Mouse (Mus musculus): ENCODE data around the gene 2310034G01Rik. TPM values are rescaled to one million over a fixed set of nuclear protein-coding genes. Genes with fewer than 3 reads are reported as not detected.
A peak's percentile ranks its signal among the peaks of the same experiment; 100 is the strongest.

Gene 2310034G01Rik
- polyA plus RNA-seq, 1 experiment from 2014 or later: 2.0 TPM

DNA sequence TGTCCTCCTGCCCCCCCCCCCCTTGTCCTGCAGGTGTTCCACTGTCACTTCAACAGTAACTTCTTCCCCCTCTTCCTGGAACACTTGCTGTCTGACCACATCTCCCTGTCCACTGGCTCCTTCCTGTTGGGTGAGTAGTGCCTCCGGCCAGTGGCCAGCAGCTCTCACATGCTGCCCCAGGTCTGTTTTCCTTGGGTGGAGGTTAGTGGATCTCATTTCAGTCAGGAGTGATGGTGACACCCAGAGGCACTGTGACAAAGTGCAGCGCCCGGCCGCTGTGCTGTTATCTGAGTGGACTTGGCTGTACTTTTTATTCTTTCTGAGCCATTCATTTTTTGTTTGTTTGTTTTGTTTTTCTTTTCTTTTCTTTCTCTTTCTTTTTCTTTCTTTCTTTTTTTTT, 19.1 kb upstream of the 2310034G01Rik start:
- Histone ChIP-seq H3K4me3 (ENCODE audit: low read depth, low read length) (no peak overlapping the region), H3K9ac (ENCODE audit: low read length) (no peak overlapping the region), H3K27me3 (replicated peaks; ENCODE audit: control insufficient read depth, insufficient read depth, low read length) (no peaks in the 10 kb centered on the region), H3K4me2 (ENCODE audit: low read length) (no peak overlapping the region), H3K27ac (ENCODE audit: low read depth) (no peak overlapping the region), H3K9me3 (ENCODE audit: control insufficient read depth, low read length) (no peaks in the 10 kb centered on the region), H3K36me3 (ENCODE audit: control insufficient read depth, insufficient read depth, low read length) (no peaks in the 10 kb centered on the region), H3K4me1 (replicated peaks; ENCODE audit: control insufficient read depth, insufficient read depth, low read length) (no peaks in the 10 kb centered on the region)
- DNase-seq (ENCODE audit: low spot score) (peak; percentile 66), ATAC-seq (replicated peaks; ENCODE audit: low FRiP score, low TSS enrichment, low read depth) (no peak)
- 24% methylated on average over 4 of the region's 4 CpGs for WGBS

DNA sequence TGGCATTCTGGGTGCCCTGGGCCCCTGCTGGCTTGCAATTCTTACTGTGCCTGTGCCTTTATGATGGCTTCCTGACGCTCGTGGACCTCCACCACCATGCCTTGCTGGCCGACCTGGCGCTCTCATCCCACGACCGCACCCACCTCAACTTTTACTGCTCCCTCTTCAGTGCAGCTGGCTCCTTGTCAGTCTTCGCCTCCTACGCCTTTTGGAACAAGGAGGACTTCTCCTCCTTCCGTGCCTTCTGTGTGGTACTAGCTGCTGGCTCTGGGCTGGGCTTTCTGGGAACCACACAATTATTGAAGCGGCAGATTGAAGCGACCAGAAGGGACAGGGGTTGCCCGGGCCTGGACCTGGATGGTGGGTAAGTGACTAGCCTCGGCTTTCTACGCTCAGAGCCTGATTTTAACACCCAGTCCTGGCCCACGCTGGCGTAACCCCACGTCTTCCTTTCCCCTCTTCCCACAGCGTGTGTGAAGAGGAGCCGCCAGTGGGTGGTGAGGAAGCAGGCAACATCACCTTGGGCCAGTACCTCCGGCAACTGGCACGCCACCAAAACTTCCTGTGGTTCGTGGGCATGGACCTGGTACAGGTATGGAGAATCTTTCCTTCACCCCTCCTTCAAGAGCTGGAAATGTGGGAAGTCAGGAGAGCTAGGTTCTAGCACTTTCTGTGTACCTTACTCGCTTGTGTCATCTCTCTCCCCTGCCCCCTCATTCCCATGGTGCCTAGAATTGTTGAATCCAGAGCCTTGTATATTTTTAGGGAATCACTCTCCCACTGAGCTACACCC, 17.9 kb upstream of the 2310034G01Rik start:
- DNase-seq (ENCODE audit: low spot score): no peak
- H3K9me3 ChIP-seq (ENCODE audit: control insufficient read depth, low read length): no peaks in the 10 kb centered on the region

DNA sequence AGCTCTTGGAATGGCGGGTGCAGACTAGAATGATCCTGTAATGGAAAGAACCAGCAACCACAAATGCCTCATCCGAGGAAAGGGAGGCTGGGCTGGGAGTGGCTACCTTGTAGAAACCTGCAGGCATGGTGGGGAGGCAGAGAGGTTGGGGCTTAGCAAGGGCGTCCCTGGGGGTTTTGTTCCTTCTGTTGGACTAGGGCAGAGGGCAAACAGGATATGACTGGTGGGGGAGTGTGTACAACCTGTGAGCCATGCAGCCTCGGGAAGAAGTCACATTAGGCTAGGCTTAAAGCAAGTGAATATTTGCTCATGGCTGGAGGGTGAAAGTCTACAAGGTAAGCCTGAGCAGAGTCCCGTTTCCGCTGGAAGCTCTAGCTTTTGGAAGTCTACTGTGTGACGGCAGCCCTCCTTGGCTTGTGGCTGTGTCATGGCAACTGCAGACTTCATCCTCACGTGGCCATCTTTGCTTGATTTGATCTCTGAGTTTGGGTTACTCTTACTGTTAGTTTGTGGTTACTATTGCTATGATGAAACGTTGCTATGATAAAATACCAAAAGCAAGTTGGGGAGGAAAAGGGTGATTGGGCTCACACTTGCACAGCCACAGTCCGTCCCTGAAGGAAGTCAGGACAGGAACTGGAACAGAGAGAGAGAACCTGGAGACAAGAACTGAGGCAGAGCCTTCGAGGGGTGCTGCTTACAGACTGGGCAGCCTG, 13.3 kb upstream of the 2310034G01Rik start:
- DNase-seq (ENCODE audit: low spot score): no peak

More for the DNA sequence above, 17.9 kb upstream of the 2310034G01Rik start:
- no peak overlapping the region for H3K4me3 ChIP-seq (ENCODE audit: low read depth, low read length)
- 85% methylated on average over 23 of the region's 23 CpGs for WGBS
- H3K27ac ChIP-seq (ENCODE audit: low read depth): no peak overlapping the region
- H3K4me1 ChIP-seq (replicated peaks; ENCODE audit: control insufficient read depth, insufficient read depth, low read length): no peaks in the 10 kb centered on the region
- H3K36me3 ChIP-seq (ENCODE audit: control insufficient read depth, insufficient read depth, low read length): no peaks in the 10 kb centered on the region
- H3K4me2 ChIP-seq (ENCODE audit: low read length): no peak overlapping the region
- H3K9ac ChIP-seq (ENCODE audit: low read length): no peak overlapping the region
- no peak for ATAC-seq (replicated peaks; ENCODE audit: low FRiP score, low TSS enrichment, low read depth)
- no peaks in the 10 kb centered on the region for H3K27me3 ChIP-seq (replicated peaks; ENCODE audit: control insufficient read depth, insufficient read depth, low read length)

DNA sequence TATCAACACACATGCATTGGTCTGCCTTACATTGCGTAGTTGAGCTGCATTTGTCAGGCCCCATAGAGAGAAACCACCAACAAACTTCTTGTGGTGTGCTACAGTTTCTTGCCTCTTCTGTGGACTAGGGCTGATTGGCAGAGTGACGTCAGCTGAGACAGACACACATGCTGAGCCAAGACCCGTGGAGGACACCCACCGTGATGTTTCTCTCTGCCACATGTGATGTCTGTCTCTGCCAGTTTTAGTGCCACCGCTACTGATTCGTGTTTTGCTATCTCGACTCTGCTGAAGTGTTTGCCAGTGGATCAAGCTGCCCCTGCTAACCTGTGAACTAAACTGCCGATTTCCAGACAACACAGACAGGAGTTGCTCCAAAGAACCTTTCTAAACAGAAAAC, 12.0 kb upstream of the 2310034G01Rik start:
- 86% methylated on average over 8 of the region's 8 CpGs for WGBS
- no peak overlapping the region for H3K4me3 ChIP-seq (ENCODE audit: low read depth, low read length)
- no peaks in the 10 kb centered on the region for H3K36me3 ChIP-seq (ENCODE audit: control insufficient read depth, insufficient read depth, low read length)
- no peak overlapping the region for H3K4me2 ChIP-seq (ENCODE audit: low read length)
- H3K9ac ChIP-seq (ENCODE audit: low read length): no peak overlapping the region
- H3K27me3 ChIP-seq (replicated peaks; ENCODE audit: control insufficient read depth, insufficient read depth, low read length): peaks cover 13% of the 10 kb centered on the region
- H3K4me1 ChIP-seq (replicated peaks; ENCODE audit: control insufficient read depth, insufficient read depth, low read length): 0 out of 2 replicates have a peak, but pooled peaks cover 4% of the 10 kb centered on the region
- ATAC-seq (replicated peaks; ENCODE audit: low FRiP score, low TSS enrichment, low read depth): no peak
- H3K9me3 ChIP-seq (ENCODE audit: control insufficient read depth, low read length): no peaks in the 10 kb centered on the region
- no peak for DNase-seq (ENCODE audit: low spot score)
- no peak overlapping the region for H3K27ac ChIP-seq (ENCODE audit: low read depth)

More for the DNA sequence above, 13.3 kb upstream of the 2310034G01Rik start:
- H3K27me3 ChIP-seq (replicated peaks; ENCODE audit: control insufficient read depth, insufficient read depth, low read length): peaks cover under 1% of the 10 kb centered on the region; the same call in 1 of the 2 replicates
- no peak for ATAC-seq (replicated peaks; ENCODE audit: low FRiP score, low TSS enrichment, low read depth)
- no peaks in the 10 kb centered on the region for H3K9me3 ChIP-seq (ENCODE audit: control insufficient read depth, low read length)
- no peak overlapping the region for H3K4me2 ChIP-seq (ENCODE audit: low read length)
- no peaks in the 10 kb centered on the region for H3K4me1 ChIP-seq (replicated peaks; ENCODE audit: control insufficient read depth, insufficient read depth, low read length)
- no peak overlapping the region for H3K27ac ChIP-seq (ENCODE audit: low read depth)
- WGBS: 81% methylated on average over 11 of the region's 11 CpGs
- H3K9ac ChIP-seq (ENCODE audit: low read length): no peak overlapping the region
- H3K36me3 ChIP-seq (ENCODE audit: control insufficient read depth, insufficient read depth, low read length): no peaks in the 10 kb centered on the region
- no peak overlapping the region for H3K4me3 ChIP-seq (ENCODE audit: low read depth, low read length)

DNA sequence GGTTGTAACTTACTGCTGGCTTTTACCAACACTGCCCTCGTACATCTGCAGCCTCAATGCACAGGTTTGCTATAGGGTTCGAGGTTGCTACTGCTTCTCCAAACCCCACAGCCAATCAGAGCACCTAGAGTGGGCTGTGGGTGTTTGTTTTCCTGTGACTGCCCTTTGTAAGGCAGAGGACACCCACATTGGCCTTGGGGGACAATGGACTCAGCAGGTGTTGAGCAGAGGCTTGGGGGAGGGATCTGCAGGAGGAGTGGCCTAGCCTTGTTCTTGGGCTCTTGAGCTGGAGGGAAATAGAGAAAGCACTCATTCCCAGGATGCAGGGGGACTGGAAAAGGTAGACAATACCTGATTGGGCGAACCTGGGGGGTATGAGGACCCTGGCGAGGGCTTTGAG, 8.3 kb upstream of the 2310034G01Rik start:
- 0 out of 2 replicates have a peak, but pooled peaks cover 4% of the 10 kb centered on the region for H3K4me1 ChIP-seq (replicated peaks; ENCODE audit: control insufficient read depth, insufficient read depth, low read length)
- H3K27ac ChIP-seq (ENCODE audit: low read depth): no peak overlapping the region; the same call in 1 of the 2 replicates
- peak overlapping the region; percentile 68 for H3K4me2 ChIP-seq (ENCODE audit: low read length)
- WGBS: 64% methylated on average over 4 of the region's 4 CpGs
- no peak for DNase-seq (ENCODE audit: low spot score)
- H3K4me3 ChIP-seq (ENCODE audit: low read depth, low read length): 0 out of 2 replicates have a peak overlapping the region, but pooled peaks have one; percentile 2
- H3K9ac ChIP-seq (ENCODE audit: low read length): no peak overlapping the region
- ATAC-seq (replicated peaks; ENCODE audit: low FRiP score, low TSS enrichment, low read depth): no peak
- H3K27me3 ChIP-seq (replicated peaks; ENCODE audit: control insufficient read depth, insufficient read depth, low read length): peaks cover 13% of the 10 kb centered on the region
- no peaks in the 10 kb centered on the region for H3K36me3 ChIP-seq (ENCODE audit: control insufficient read depth, insufficient read depth, low read length)
- no peaks in the 10 kb centered on the region for H3K9me3 ChIP-seq (ENCODE audit: control insufficient read depth, low read length)

DNA sequence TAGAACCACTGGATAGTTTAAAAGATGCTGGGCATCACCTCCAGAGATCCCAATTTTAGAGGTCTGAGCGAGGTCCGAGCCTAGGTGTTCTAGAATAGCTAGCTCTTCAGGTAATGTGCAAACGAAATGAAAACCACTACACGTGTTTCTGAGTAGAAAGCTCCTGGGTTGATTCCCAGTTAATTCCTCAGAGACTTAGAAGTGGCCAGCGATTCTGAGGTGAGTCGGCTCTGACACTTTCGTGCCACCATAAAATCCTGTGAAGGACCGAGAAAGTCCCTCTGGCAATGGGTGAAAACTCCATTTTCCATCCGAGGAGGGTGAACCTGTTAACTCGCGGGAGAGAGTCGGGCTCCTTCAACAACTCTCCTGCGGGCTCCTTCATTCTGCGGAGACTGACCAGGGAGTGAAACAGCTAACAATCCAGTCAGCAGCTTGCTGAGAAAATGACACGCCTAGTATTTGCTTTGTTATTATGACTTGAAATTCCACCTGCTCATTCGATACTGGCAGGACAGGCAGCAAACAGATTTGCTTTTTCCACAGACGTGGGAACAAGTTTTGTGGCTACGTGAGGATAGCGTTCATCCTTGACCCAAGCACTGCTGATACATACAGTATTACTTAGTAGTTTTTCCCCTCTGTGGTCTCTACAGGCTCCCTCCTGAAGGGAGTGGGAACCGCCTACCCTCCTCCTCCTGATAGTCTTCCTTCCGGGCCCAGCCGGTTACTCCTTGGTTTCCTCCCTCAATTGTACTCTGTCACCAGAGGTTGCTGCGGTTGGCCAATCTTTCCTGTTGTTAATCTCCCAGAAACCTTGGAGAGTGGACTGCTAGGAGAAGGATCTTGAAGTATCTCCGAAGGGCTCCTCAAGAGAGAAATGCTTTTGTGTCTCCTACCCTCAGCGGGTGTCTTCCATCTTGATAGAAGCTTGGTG, 7.5 kb upstream of the 2310034G01Rik start:
- Histone ChIP-seq H3K4me1 (replicated peaks; ENCODE audit: control insufficient read depth, insufficient read depth, low read length) (0 out of 2 replicates have a peak, but pooled peaks cover 4% of the 10 kb centered on the region), H3K27me3 (replicated peaks; ENCODE audit: control insufficient read depth, insufficient read depth, low read length) (peaks cover 13% of the 10 kb centered on the region), H3K4me3 (ENCODE audit: low read depth, low read length) (peak overlapping the region; percentile 50), H3K36me3 (ENCODE audit: control insufficient read depth, insufficient read depth, low read length) (no peaks in the 10 kb centered on the region), H3K27ac (ENCODE audit: low read depth) (no peak overlapping the region; the same call in 1 of the 2 replicates), H3K4me2 (ENCODE audit: low read length) (peak overlapping the region; percentile 68), H3K9ac (ENCODE audit: low read length) (peak overlapping the region; percentile 46; the same call in 1 of the 2 replicates), H3K9me3 (ENCODE audit: control insufficient read depth, low read length) (no peaks in the 10 kb centered on the region)
- 16% methylated on average over 25 of the region's 25 CpGs for WGBS
- DNase-seq (ENCODE audit: low spot score) (no peak), ATAC-seq (replicated peaks; ENCODE audit: low FRiP score, low TSS enrichment, low read depth) (0 out of 2 replicates have a peak, but pooled peaks have one; percentile 28)

DNA sequence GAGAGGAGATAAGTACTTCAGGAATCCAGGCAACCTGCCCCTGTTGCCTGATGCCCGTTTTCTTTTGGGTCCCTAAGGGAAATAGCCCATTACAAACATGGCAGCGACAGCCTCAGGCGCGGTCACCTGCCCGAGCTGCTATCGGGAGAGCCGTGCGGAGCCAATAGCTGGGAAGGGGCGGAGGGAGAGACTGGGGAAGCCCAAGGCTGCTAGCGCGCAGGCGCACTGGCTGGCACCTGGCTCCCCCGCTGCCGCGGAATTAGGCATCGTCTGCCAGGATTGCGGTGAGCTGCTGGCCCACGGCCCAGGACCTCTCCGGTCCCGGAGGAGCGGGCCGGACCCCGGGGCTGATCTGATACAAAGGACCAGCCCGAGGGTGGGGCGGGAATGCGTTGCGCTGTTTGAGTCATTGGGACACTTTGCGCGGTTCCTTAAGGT, 6.6 kb upstream of the 2310034G01Rik start:
- Histone ChIP-seq H3K9me3 (ENCODE audit: control insufficient read depth, low read length) (no peaks in the 10 kb centered on the region), H3K4me1 (replicated peaks; ENCODE audit: control insufficient read depth, insufficient read depth, low read length) (0 out of 2 replicates have a peak, but pooled peaks cover 4% of the 10 kb centered on the region), H3K4me3 (ENCODE audit: low read depth, low read length) (peak overlapping the region; percentile 50), H3K27me3 (replicated peaks; ENCODE audit: control insufficient read depth, insufficient read depth, low read length) (peaks cover 13% of the 10 kb centered on the region), H3K27ac (ENCODE audit: low read depth) (no peak overlapping the region), H3K4me2 (ENCODE audit: low read length) (peak overlapping the region; percentile 68), H3K36me3 (ENCODE audit: control insufficient read depth, insufficient read depth, low read length) (no peaks in the 10 kb centered on the region), H3K9ac (ENCODE audit: low read length) (peak overlapping the region; percentile 46; the same call in 1 of the 2 replicates)
- DNase-seq (ENCODE audit: low spot score) (peak; percentile 84), ATAC-seq (replicated peaks; ENCODE audit: low FRiP score, low TSS enrichment, low read depth) (peak; percentile 84)
- 1% methylated on average over 29 of the region's 29 CpGs for WGBS

DNA sequence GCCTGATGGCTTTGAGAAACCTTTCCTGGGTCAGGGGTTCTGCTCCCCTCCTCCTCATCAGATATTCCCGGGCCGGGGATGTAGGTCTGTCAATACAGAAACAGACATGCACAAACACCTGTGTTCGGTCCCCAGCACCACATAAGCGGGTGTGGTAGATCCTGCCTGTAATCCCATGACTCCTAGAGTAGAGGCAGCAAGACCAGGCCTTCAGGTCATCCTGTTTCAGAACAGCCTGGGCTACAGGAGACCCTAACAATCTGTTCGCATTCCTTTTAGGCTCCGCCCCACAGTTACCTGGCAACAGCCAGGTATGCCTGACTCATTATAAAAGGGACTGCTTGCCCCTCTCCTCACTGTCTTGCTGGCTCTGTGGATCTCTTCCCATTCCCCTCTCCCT, 552 bp downstream of the 2310034G01Rik start:
- Histone ChIP-seq H3K36me3 (ENCODE audit: control insufficient read depth, insufficient read depth, low read length) (no peaks in the 10 kb centered on the region), H3K27me3 (replicated peaks; ENCODE audit: control insufficient read depth, insufficient read depth, low read length) (0 out of 2 replicates have a peak, but pooled peaks cover 3% of the 10 kb centered on the region), H3K9ac (ENCODE audit: low read length) (peak overlapping the region; percentile 73), H3K9me3 (ENCODE audit: control insufficient read depth, low read length) (no peaks in the 10 kb centered on the region), H3K4me2 (ENCODE audit: low read length) (peak overlapping the region; percentile 90), H3K4me1 (replicated peaks; ENCODE audit: control insufficient read depth, insufficient read depth, low read length) (no peaks in the 10 kb centered on the region), H3K27ac (ENCODE audit: low read depth) (no peak overlapping the region), H3K4me3 (ENCODE audit: low read depth, low read length) (peak overlapping the region; percentile 64)
- 32% methylated on average over 6 of the region's 6 CpGs for WGBS
- DNase-seq (ENCODE audit: low spot score): no peak
- 0 out of 2 replicates have a peak, but pooled peaks have one; percentile 21 for ATAC-seq (replicated peaks; ENCODE audit: low FRiP score, low TSS enrichment, low read depth)

All from intestine, embryonic 14.5 days (tissue).